Mouse (Mus musculus) testis, adult 2 months (tissue): ENCODE data around the gene Lamb3.

Experiments
- CTCF ChIP-seq: fragments of 200-500 bp; IDR thresholded peaks from 2 replicates; pipeline ENCODE4 v1.5.1; 2012; ENCODE audit warnings: low read depth, mild to moderate bottlenecking, inconsistent platforms, low read length, moderate library complexity; ENCODE audit not compliant: control insufficient read depth, insufficient read depth, insufficient replicate concordance
- POLR2A ChIP-seq: fragments of 200-500 bp; IDR thresholded peaks from 2 replicates; pipeline ENCODE4 v1.6.1; 2012; ENCODE audit warnings: low read depth, mild to moderate bottlenecking, inconsistent platforms, low read length, moderate library complexity; ENCODE audit not compliant: control insufficient read depth

- TF ChIP-seq POLR2A (no peak), CTCF (no peak)
These were observed 67.0 kb downstream of the Lamb3 start for GRCm38 (mm10) chr1:193274407-193275071.
